Mouse (Mus musculus): ENCODE results near the gene Camta1.

DNA sequence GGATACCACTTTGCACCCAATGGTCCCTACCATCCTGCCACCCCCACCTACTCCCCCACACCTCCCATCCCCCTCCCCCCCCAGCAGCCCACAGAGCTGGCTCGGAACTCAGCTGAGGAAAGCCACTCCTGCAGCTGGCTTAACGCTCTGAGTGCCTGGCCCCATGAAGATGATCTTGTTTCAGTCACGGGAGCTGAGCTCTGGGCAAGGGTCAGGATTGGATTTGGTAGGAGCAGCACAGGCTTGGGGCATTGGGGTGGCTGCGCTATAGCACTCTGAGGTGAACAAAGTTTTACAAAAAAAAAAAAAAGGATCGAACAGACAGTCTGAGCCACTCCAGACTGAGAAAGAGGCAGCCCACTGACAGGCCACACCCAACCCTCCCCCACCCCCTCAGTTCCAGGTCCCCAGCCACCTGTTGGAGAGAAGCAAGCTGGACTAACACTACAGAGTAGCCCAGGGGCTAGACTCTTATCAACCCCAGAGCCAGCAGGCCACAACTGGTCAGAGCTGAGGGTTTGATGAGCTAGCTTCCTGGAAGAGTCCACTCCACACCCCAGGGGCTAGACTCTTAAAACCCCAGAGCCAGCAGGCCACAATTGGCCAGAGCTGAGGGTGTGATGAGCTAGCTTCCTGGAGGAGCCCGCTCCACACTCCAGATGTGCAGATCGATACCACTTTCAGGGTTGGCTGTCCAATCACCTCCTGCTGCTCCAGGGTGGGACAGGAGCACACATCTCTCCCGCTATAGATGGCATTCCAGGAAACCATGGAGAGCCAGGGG lies 966.8 kb downstream of the Camta1 start:
- TF ChIP-seq POU5F1 (IDR thresholded peaks at IDR 0.05; ENCODE audit: borderline replicate concordance, low read length) = no peak
- no peak for TF ChIP-seq CTCF (conservative IDR thresholded peaks at IDR 0.05; ENCODE audit: low read length)
- TF ChIP-seq NANOG (IDR thresholded peaks at IDR 0.05; ENCODE audit: borderline replicate concordance, low read length) = no peak
